Mouse (Mus musculus): Measurements from ENCODE around the gene Zxdc.

Zxdc gene

DNA sequence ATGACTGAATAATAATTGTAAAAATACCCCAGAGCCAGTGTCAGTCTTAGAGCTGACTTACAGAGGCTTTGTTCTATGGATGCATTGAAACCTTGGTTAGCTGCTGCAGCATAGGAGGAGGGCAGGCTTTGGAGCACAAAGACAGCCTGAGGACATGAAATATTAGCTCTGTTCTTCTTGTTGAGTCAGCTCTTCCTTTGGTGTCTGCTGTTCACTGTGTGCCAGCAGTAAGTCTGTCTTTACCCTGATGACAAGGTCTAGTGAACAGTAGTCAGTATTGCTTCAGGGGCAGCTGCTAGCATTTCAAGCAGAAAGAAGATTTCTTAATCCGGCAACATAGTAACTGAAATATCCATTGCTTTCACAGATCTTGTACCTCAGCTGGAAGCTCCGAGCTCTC is 12.2 kb downstream of the Zxdc start:
- no peak for DNase-seq

DNA sequence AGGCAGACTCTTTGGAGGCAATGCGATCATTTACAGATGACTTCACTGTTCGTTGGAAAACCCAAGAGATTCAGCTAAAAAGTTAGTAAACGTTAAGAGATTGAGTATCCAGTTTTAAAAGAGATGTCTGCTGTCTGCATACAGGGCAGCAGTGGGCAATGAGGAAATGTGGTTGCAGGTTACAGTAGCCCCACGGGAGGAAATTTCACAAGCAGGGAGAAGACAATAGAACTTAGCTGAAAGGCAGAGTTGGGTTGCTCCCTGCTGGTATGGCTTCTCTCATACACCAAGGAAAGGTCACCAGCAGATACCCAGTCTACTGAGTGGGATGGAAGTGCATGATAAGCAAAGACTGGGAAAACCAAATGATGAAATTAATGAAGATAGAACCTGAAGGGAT is 21.3 kb downstream of the Zxdc start:
- no peak for DNase-seq

GRCm38 (mm10) chr6:90393948-90394347 is 24.7 kb downstream of the Zxdc start:
- no peak for DNase-seq

DNA sequence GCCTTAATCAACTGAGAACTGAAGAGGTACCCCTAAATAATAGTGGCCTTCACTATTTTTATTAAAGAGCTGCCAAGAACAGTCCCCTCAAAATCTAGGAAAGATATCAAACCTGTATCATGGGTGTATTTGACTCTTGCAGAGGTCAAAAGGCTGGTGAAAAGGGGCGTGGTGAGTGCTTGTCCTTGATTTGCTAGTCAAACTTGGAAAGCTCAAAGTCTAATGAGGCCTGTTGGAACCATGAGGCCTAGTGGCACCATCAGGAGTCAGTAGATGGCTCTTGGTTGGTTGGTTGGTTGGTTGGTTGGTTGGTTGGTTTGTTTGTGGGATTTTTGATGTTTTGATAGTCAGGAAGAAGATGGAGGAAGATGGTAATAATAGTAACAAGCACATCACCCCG is 26.5 kb downstream of the Zxdc start:
- no peak for DNase-seq

- no peak for DNase-seq
These were observed 28.0 kb downstream of the Zxdc start for GRCm38 (mm10) chr6:90397291-90397690.

DNA sequence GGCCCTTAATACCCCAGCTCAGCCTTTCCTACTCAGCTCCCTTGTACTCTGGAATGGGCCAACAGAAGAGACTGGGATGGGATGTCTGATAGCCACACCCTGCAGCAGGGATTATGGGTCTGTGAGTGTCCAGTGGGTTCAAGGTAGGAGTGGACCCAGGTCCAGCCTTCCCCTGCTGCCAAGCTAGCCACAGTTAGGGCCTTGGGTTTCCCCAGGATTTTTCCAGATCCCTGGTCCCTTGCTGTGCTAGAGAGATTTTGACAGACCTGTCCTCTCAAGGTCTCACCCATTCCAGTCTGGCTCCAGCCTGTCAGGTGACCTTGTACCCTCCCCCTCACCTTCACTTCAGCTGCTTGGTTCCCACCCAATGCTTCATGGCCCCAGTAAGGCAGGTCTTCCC is 39.3 kb downstream of the Zxdc start:
- DNase-seq: no peak

- no peak for DNase-seq
These were observed 41.7 kb downstream of the Zxdc start for GRCm38 (mm10) chr6:90410972-90411371.

- DNase-seq: no peak
These were observed 42.6 kb downstream of the Zxdc start for GRCm38 (mm10) chr6:90411926-90412325.

GRCm38 (mm10) chr6:90422565-90422964 is 53.3 kb downstream of the Zxdc start:
- DNase-seq: peak; percentile 78 to 90

DNA sequence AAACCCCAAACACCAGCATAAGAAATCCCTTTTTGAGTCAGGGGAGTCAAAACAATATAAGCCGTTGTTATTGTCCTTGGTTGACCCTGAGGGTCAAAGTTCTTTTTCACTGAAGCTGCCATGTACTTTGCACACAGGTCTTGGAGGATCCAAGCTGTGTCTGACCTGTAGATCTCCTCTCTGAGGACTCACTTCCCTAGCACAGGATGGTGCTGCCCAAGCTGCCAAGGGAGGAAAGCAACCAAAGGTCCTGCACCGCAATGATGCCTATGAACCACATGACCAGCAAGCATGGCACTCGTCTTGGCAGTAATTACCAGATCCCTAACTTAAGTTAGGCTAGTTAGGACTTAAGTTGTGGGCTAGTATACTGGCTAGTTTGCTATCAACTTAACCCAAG is 56.1 kb downstream of the Zxdc start:
- DNase-seq: no peak

GRCm38 (mm10) chr6:90426003-90426402 is 56.7 kb downstream of the Zxdc start:
- no peak for DNase-seq

DNA sequence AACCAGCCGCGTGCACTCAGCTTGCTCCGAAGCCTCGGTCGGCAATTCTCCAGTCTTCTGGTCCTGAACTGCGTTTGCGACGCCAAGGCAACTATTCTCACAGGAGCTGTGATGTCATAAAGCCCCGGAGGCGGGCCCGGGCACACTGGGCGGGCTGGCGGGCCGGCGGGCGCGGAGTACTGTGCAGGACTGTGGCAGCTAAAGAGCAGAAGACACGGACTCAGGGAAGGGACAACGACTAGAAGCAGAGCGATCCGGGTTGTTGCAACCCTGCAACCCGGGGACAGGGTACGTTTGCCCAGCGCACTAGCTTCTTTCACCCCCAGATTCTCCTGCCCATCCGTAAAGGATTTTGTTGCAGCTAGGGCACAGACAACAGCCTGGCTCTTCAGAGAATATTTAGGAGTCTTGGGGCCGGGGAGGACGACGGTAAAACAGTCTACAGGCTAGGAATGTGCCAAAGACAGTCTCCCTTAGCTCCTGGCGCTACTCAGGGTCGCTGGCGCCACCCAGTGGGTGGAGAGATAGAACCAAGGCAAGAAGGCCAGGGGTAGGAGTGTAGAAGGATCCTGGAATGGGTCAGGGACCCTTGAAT is 59.2 kb downstream of the Zxdc start, which contains the start of gene Cfap100:
Gene Cfap100, minus strand, starts transcription at position 418 of the 595 bp plus-strand sequence.
- peak; percentile 78 to 86 for DNase-seq

DNA sequence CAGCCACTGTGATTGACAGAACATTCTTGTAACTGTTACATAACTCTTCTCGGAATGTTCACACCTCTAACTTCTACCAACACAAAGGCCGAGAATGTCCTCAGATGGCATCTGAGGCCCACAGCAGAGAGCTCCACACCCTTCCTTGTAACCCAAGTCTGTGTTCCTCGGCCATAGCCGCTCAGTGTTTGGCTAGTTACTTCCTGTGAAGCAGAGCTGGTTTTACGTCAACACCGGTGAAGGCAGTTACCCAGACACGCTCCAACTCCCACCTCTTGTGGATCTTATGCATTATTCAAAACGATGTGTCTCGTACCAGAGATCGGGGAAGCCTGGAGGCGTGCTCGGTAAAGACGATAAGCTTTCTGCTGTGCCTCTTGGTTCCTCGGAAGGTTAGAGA is 60.6 kb downstream of the Zxdc start:
- no peak for DNase-seq

DNA sequence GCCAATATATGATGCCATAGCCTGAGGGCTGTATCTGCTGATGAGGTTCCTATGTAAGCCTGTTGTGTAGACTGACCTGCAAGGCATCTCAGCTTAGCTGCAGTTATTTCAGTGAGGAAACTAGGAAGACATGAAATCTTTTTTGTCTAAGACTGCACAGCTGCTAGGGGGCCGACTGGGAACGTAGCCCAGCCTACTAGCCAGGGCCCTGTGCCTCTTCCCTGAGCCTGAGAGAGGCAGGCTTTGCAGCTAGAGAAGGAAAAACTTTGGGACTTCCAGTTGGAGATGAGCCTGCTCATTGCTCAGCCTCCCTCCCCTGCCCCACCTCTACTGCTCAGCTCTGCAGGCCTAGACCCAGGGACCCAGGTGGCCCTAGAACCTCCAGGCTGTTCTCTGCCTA is 62.2 kb downstream of the Zxdc start:
- DNase-seq: no peak

DNA sequence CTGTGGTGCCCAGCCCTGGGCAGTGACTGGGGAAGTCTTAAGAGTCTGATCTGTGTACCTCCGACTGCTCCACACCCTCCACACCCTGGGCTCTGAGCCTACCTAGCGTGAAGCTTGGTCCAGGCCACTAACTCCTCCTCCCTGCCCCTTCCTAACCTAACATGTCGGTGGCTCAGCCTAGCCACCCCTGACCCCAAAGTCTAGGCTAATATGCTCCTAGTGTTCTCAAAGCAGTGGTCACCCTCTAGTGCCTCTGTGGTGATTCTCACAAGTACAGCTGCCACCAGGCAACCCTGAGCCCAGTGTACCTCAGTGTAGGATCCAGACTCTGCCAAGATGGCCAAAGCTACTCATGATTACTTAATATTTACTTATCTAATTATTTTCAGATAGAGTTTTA is 65.4 kb downstream of the Zxdc start:
- no peak for DNase-seq

DNA sequence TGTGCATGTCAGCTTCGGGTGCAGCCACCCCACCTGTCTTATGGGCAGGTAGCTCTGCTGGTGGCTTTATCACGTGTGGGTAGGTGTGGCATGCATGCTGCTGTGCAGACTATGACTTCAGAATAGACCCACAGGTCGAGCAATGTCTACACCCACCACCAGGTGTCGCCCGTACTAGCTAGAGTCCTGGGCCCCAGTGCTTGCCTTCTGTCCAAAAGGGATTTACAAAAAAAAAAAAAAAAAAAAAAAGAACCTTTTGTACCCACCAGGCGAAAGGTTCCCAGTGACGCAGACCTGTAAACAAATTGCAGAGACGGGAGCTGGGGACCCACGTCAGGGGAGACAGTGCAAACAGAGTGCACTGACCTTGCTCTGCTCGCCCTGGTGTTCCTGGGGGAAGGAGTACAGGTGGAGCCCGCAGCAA is 65.9 kb downstream of the Zxdc start:
- peak; percentile 89 to 93 for DNase-seq

GRCm38 (mm10) chr6:90436192-90436907 is 67.1 kb downstream of the Zxdc start:
- DNase-seq: no peak

DNA sequence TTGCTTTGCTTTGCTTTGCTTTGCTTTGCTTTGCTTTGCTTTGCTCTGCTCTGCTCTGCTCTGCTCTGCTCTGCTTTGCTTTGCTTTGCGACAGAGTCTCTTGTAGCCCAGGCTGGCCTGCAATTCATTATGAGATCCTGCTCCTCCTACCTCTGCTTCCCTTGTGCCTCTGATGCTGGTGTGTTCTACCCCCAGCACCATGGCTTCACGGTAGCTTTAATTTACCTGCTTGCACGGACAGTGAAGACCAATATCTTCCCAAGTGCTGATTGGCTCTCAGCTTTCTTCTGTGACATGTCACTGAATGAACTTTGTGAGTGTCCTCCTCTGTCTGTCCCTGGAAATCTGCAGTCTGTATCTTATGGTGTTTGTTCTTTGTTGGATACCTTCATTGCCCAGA is 67.7 kb downstream of the Zxdc start:
- DNase-seq: no peak

DNA sequence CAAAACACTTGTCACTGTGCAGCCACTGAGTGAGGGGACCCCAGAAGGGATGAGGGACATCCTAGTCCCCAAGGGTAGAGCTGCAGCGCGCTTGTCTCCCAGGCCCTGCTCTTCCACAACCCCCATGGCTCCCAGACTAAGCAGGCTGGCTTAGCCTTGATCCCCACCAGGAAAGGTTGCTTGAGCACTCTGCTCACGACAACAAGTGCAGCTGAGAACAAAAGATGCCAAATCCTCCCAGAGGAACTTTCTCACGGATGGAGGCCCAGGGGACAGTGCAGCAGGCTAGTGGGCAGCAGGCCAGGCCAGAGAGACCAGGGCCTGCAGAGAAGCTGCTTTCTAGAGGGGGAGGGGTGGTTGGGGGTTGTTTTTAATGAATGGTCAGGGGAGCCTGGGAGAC is 77.6 kb downstream of the Zxdc start:
- DNase-seq: no peak

DNA sequence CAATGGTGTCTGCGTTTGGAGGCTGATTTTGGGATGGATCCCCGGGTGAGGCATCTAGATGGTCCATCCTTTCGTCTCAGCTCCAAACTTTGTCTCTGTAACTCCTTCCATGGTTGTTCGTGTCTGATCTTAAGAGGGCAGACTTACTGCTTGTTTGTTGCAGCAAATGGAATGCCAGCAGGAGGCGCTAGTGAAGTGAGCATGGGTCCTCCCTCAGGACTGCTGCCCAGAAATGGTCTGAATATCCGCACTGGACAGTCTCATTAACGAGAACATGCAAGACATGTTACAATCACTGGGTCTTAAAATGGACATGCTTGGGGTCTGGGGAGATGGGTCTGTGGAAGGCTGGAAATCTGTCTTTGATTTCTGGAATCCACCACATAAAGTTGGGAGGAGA is 80.9 kb downstream of the Zxdc start:
- DNase-seq: peak; percentile 86 to 93

DNA sequence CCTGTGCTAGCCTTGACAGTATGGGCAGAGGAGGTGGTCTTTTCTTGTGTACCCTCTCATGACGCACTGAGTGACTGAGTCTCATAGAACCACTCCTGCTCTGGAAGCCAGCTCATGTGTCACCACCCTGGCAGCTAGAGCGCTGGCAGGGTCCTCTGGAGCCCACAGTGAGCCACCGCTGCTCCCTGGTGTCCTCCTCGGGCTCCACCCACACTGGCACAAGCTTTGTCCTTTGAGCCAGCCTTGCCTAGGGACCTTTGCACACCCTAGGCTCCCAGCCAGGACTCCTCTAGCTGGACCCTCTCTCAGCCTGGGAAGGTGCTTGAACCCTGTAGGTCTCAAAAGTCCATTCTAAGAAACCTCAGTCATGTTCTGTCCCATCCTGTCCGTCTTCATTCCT is 81.4 kb downstream of the Zxdc start:
- DNase-seq: peak; percentile 33

DNA sequence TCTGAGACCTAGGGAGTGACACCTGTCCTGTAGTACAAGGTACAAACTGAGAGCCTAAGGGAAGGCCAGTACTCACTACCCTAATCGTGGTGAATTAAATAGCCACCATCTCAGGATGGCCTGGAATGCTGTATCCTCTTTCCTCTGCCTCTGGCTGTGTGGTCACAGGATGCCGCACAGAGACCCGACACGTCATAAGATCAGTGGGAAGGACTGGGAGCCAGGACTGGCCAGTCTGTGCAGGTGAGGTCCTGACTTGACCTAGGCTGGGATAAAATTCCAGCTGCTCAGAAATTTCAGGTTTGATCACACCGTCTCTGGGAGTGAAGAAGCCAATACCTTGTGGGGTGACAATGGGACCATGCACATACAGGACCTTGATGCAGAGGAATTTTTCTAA is 82.2 kb downstream of the Zxdc start:
- no peak for DNase-seq

GRCm38 (mm10) chr6:90452603-90453002 is 83.3 kb downstream of the Zxdc start:
- no peak for DNase-seq

Data from cerebellum, postnatal 25 days (tissue).